Comparison of ENCODE assay signal across 12 mouse cellular contexts in genomic region chr9:116880503-116880902, GRCm38 (mm10).
DNase-seq lines count a peak whose midpoint lies in the region; ATAC-seq and TF ChIP-seq lines count a peak whose summit lies in the region.
"Had no signal": no experiment of that assay in that cellular context is flagged by ENCODE, and none has a peak within 500 bp of the region (broad histone marks: within the 10 kb centered on the region; RNA-seq: fewer than 3 reads in every experiment).

No protein-coding gene starts in this region.

- H3K4me2 ChIP-seq in lung, embryonic 15.5 days, result no peak overlapping the region
- H3K4me2 ChIP-seq: forebrain, embryonic 12.5 days had no signal

- no peak for TF ChIP-seq POLR2A in kidney, adult 2 months (IDR thresholded peaks at IDR 0.05; ENCODE audit: low read depth, low read length)
- TF ChIP-seq POLR2A in brain, embryonic 14.5 days (IDR thresholded peaks at IDR 0.05; ENCODE audit: borderline replicate concordance, extremely low read depth, insufficient read depth, insufficient read length, poor library complexity, severe bottlenecking), result no peak
- TF ChIP-seq POLR2A in cerebellum, adult 2 months (IDR thresholded peaks at IDR 0.05; ENCODE audit: borderline replicate concordance, insufficient read depth, low read length), result no peak

- no peaks in the 10 kb centered on the region for H3K36me3 ChIP-seq in kidney, adult 2 months (ENCODE audit: control insufficient read depth, insufficient read depth, low read length)
- H3K36me3 ChIP-seq in lung, embryonic 15.5 days, result 0 out of 2 replicates have a peak, but pooled peaks cover 5% of the 10 kb centered on the region
- H3K36me3 ChIP-seq: forebrain, embryonic 12.5 days; midbrain, embryonic 10.5 days had no signal

- no peak for TF ChIP-seq CTCF in kidney, adult 2 months (conservative IDR thresholded peaks at IDR 0.05; ENCODE audit: insufficient read depth, insufficient read length, low read depth, low read length)
- TF ChIP-seq CTCF in brain, embryonic 14.5 days (IDR thresholded peaks at IDR 0.05; ENCODE audit: borderline replicate concordance, extremely low read depth, insufficient read depth, insufficient read length), result no peak
- TF ChIP-seq CTCF in cerebellum, adult 2 months (IDR thresholded peaks at IDR 0.05; ENCODE audit: borderline replicate concordance, insufficient read depth, low read depth, low read length), result no peak

- H3K4me1 ChIP-seq in kidney, adult 2 months (ENCODE audit: control insufficient read depth, insufficient read depth, low read length), result no peaks in the 10 kb centered on the region; the same call in 1 of the 2 replicates
- peaks cover 33% of the 10 kb centered on the region for H3K4me1 ChIP-seq in lung, embryonic 15.5 days
- no peaks in the 10 kb centered on the region for H3K4me1 ChIP-seq in cerebellum, adult 2 months (ENCODE audit: control insufficient read depth, insufficient read depth, low read length)
- H3K4me1 ChIP-seq: forebrain, embryonic 12.5 days; midbrain, embryonic 10.5 days had no signal

- H3K27me3 ChIP-seq in kidney, adult 2 months (replicated peaks; ENCODE audit: control insufficient read depth, insufficient read depth, low read length), result no peaks in the 10 kb centered on the region
- no peaks in the 10 kb centered on the region for H3K27me3 ChIP-seq in lung, embryonic 15.5 days
- H3K27me3 ChIP-seq in cerebellum, adult 2 months (ENCODE audit: control insufficient read depth, insufficient read depth, low read length), result no peaks in the 10 kb centered on the region
- H3K27me3 ChIP-seq: CH12.LX; forebrain, embryonic 12.5 days had no signal

- H3K9me3 ChIP-seq in lung, embryonic 15.5 days, result no peaks in the 10 kb centered on the region; the same call in 1 of the 2 replicates
- H3K9me3 ChIP-seq: midbrain, embryonic 10.5 days had no signal

- H3K9ac ChIP-seq in lung, embryonic 15.5 days, result no peak overlapping the region
- H3K9ac ChIP-seq: forebrain, embryonic 12.5 days had no signal

- peak; percentile 32 for DNase-seq in kidney, adult 2 months
- no peak for DNase-seq in kidney, adult 11 months
- peak; percentile 58 for DNase-seq in brain, embryonic 14.5 days (ENCODE audit: low read depth)
- peak; percentile 65 to 66 for DNase-seq in heart, postnatal 10 days
- DNase-seq in embryo, embryonic 11 days, result no peak
- DNase-seq in right cerebral cortex, adult 18-20 months, result no peak
- DNase-seq in cerebellum, adult 2 months, result no peak
- DNase-seq: thymus, postnatal 14 days had no signal

- WGBS in kidney, adult 2 months, result 81% methylated on average over 4 of the region's 4 CpGs
- WGBS in lung, embryonic 15.5 days, result 44% methylated on average over 4 of the region's 4 CpGs
- 83% methylated on average over 4 of the region's 4 CpGs for WGBS in cerebellum, adult 2 months

- H3K27ac ChIP-seq in kidney, adult 2 months (ENCODE audit: insufficient read depth, low read depth, low read length), result no peak overlapping the region; the same call in 1 of the 2 replicates
- H3K27ac ChIP-seq in lung, embryonic 15.5 days, result peak overlapping the region; percentile 82
- H3K27ac ChIP-seq in cerebellum, adult 2 months (ENCODE audit: insufficient read depth, low read length), result no peak overlapping the region
- H3K27ac ChIP-seq: forebrain, embryonic 12.5 days; midbrain, embryonic 10.5 days had no signal

- ATAC-seq in lung, embryonic 15.5 days (ENCODE audit: borderline replicate concordance, extremely low read depth, low FRiP score, low TSS enrichment), result peak; percentile 92

- no peak overlapping the region for H3K4me3 ChIP-seq in kidney, adult 2 months (ENCODE audit: insufficient read depth, low read depth, low read length)
- no peak overlapping the region for H3K4me3 ChIP-seq in lung, embryonic 15.5 days
- H3K4me3 ChIP-seq in cerebellum, adult 2 months (replicated peaks; ENCODE audit: insufficient read depth, low read depth, low read length), result no peak overlapping the region
- H3K4me3 ChIP-seq: forebrain, embryonic 12.5 days; midbrain, embryonic 10.5 days had no signal

- intact Hi-C loops in heart, postnatal 10 days (cut with DNase I), result no loop called here

Comparison
In these comparisons a context has a peak if more than half of its experiments do, and no peak if none do; other contexts are left out.
1. DNase-seq: peak in kidney, adult 2 months (single experiment), brain, embryonic 14.5 days (single experiment) and heart, postnatal 10 days (2 of 2); none in kidney, adult 11 months (single experiment), embryo, embryonic 11 days (single experiment), right cerebral cortex, adult 18-20 months (single experiment) and cerebellum, adult 2 months (0 of 2).